Mouse (Mus musculus) telencephalon, adult 2 months (tissue): Measurements from ENCODE around the gene Tssk6.

ENCODE experiments used
- DNase-seq: peaks from one replicate; pipeline ENCODE4 v3.0.0-alpha.2; 2011; ENCODE audit warnings: low read depth, low spot score

Tssk6 gene

DNA sequence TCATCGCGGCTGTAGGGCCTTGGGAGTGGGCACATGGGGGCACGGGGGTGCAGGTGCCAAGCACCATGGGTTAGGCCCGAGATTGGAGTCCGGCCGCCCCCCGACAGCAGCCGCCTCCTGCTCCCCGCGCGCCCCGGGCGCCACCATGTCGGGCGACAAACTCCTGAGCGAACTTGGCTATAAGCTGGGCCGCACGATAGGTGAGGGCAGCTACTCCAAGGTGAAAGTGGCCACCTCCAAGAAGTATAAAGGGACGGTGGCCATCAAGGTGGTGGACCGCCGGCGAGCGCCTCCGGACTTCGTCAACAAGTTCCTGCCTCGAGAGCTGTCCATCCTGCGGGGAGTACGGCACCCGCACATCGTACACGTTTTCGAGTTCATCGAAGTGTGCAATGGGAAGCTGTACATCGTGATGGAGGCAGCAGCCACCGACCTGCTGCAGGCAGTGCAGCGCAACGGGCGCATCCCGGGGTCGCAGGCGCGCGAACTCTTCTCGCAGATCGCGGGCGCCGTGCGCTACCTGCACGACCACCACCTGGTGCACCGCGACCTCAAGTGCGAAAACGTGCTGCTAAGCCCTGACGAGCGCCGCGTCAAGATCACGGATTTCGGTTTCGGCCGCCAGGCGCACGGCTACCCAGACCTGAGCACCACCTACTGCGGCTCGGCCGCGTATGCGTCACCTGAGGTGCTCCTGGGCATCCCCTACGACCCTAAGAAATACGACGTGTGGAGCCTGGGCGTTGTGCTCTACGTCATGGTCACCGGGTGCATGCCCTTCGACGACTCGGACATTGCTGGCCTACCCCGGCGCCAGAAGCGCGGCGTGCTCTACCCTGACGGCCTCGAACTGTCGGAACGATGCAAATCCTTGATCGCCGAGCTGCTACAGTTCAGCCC, at the start of gene Tssk6, which contains the start of the genes Ndufa13 and Yjefn3:
Tssk6 (plus strand) TSS at position 22 of the 900 bp plus-strand sequence.
Ndufa13 (minus strand) TSS at position 396 of the 900 bp plus-strand sequence.
Yjefn3 (minus strand) TSS at position 550 of the 900 bp plus-strand sequence.
- no peak for DNase-seq

DNA sequence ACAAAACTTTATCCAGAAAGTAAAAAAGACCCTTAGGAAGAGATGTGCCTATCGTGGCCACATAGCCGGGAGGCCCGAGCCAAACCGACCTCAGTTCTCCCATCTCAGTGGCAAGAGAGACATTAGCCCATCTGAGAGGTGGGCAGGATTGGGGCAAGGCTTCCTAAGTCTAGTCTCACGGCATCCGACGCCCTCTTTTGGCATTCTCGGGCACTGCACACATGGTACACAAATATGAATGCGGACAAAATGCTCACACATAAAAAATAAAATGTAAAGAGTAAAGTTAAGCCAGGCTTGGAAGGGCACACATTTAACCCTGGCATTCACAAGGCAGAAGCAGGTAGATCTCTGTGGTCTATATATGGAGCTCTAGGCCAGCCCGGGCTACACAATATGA, 48.1 kb upstream of the Tssk6 start:
- DNase-seq, result no peak

DNA sequence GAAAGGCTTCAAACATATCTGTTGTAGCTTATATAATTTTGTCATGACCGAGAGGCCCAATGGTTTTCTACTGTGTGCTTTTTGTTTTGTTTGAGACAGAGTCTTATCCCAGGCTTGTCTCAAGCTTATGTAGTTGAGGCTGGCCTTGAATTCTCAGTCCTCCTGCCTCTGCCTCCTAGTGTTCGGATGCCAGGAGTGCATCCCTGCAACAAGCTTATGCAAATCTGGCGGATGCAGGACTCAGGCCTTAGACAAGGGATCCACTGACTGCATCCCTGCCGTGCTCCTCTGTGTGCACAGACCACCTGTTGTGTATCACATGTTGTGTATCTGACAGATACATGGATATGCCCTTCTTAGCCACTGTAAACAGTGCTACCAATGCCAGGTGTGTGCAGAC, 41.2 kb upstream of the Tssk6 start:
- no peak for DNase-seq

GRCm38 (mm10) chr8:69861251-69861650, 40.7 kb upstream of the Tssk6 start:
- no peak for DNase-seq

- peak; percentile 23 for DNase-seq
These were observed 38.5 kb upstream of the Tssk6 start for GRCm38 (mm10) chr8:69863387-69864020.

DNA sequence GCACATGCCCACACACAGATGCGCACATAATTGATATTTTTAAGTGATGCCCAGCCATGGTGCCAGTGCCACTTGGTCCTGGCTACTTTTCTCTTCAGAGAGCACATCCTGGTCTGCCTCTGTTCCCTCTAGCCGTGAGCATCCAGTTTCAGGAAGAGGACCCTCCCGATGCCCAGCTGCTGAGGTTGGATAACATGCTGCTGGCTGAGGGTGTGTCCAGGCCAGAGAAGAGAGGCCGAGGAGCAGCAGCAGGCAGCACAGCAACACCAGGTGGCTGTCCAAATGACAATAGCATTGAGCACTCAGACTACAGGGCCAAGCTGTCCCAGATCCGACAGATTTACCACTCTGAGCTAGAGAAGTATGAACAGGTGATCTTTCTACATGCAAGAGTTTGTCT, 37.8 kb upstream of the Tssk6 start:
- no peak for DNase-seq

GRCm38 (mm10) chr8:69867696-69868326, 34.2 kb upstream of the Tssk6 start:
- no peak for DNase-seq

- no peak for DNase-seq
These were observed 31.8 kb upstream of the Tssk6 start for GRCm38 (mm10) chr8:69870003-69870765.

DNA sequence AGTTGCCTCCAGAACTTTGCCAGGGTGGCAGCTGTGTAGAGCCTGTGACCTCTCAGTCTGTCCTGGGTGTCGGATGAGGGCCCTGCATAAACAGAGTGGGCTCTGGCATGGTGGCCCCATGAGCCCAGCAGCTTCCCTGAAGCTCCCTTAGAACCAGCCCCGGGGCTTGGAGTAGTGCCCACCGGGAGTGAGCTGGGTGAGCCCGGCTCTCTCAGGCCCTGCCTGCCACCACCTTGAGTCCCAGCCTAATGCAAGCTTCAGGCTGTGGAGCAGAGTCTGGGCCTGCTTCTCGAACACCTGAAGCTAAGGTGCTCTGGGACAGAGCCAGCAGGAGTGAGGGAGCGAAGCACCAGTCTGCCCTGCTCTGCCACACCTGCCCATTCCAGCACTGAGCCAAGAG, 31.1 kb upstream of the Tssk6 start:
- DNase-seq, result no peak

DNA sequence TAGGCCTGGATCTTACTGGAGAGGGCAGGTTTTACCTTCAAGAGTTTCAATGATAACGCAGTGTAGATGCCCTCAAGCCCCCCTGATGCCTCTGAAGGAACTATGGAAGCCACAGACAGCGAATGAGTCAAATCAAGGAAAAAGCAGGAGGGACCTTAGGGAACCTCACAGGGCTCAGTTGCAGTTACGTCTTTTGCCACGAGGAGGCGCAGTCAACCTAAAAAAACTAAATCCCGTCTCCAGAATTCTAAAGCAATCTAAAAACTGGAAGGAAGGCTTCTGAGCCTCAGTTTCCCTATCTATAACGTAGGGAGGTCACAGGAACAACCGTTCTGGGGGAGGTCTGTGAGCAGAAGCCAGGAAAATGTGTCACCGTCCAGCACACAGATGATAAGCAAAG, 27.8 kb upstream of the Tssk6 start:
- DNase-seq, result peak; percentile 35

GRCm38 (mm10) chr8:69874654-69875053, 27.3 kb upstream of the Tssk6 start:
- no peak for DNase-seq

DNA sequence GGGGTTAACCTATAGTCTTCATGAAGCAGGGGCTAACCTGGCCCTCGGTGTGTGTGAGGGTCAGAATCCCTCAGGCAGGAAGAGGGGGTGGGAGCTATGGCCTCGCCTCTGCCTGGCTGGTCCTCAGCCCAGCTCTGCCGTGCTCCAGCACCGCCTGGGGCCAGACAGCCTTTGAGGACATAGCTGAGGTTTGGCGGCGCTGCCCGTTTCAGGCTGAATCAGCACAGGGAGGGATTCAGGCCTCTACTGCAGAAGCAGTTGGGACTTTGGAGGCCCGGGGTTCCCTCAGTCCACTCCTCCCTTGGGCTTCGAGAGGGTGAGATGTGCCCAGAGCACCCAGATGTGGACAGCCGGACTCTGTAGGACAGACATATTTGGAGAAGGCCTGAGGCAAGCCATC, 25.9 kb upstream of the Tssk6 start:
- no peak for DNase-seq

DNA sequence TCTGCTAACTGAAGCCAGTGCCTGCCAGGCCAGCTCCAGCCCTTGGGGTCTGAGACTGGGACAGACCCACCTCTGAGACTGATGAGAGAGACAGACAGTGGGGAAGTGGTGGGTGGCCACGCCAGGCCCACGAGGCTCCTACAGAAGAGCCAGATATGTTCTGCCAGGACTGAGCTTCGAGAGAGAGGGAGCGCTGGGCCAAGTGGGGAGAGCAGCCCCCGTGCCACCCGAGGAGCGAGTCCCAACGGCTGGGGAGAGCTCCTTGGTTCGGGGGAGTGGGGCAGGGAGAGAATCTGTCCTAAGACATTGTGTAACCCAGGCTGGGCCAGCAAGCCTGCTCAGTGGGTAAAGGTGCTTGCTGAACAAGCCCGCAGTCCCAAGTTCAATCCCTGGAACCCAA, 25.0 kb upstream of the Tssk6 start:
- DNase-seq, result no peak

DNA sequence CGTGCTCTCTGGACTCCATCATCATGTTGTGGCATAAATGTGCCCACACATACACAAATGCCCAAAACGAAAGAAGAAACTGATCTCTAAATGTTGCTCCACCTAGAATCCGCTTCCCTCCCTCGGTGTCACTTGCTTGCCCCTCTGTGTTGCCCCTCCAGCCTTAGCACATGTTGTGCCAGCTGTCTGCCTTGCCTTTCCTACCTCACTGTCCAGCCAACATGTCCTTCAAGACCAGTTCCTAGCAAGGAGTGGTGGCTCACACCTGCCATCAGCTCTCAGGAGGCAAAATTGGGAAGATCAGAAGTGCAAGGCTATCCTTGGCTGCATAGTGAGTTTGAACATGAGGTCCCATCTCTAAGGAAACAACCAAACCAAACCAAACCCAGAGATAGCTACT, 24.6 kb upstream of the Tssk6 start:
- no peak for DNase-seq

GRCm38 (mm10) chr8:69877992-69878391, 24.0 kb upstream of the Tssk6 start:
- no peak for DNase-seq

GRCm38 (mm10) chr8:69879678-69880077, 22.3 kb upstream of the Tssk6 start:
- DNase-seq, result no peak

- DNase-seq, result no peak
These were observed 21.1 kb upstream of the Tssk6 start for GRCm38 (mm10) chr8:69880841-69881240.

DNA sequence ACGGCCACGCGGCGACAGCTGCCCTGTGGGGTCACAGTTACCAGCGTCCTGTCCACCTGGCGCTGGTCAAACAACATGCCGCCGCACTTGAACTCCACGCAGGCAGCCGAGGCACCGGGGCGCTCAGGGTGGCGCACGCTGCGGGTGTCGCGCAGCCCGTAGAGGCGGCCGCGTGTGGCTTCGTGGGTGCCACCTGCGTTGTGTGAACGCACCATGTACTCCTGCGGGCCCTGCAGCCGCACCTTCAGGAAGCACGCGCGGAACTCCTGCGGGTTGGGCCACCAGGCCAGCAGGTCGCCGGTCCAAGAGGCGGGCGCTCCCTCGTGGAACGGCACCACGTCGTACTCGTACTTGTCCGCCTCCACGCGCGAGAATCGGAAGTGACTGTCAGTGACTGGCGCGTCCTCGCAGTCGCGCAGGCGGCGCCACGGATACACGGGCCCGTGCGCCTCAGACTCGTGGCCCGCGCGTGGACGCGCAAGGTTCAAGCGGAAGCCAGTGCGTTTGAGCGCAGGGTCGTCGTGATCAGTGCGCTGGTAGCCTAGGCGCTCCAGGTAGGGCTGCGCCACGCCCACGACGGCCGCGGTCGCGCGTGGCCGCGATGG, 20.6 kb upstream of the Tssk6 start:
- DNase-seq, result no peak

DNA sequence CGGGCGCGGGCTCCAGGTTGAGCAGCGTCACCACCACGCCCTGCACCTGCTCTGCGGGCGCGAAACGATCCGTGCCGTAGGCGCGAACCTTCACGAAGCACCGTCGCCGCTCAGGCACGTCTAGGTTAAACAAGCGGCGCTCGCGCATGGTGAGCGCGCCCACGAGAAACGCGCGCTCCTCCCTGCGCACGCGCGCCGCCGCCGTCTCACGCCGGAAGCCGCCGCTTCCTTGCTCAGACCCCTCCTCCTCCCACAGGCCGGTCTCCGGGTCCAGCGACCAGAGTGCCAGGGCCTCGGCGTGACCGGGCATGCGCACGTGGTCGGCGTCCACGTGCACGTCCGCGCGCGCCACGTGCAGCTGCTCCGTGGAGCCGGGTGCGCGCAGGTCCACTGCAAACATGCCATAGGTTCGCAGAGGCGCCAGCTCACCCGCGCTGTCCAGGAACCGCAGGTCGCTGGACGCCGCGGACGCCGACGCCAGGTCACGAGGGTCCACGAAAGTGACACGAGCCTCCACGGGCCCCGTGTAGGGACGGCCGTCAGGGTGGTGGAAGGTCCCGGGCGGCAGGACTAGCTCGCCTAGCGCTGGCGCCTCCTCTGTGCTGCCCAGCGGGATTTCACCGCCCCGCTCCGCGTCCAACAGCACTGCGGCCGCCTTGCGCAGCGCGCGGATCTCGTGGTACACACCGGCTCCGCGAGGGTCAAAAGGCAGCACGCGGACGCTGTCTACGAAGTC, 19.8 kb upstream of the Tssk6 start:
- DNase-seq, result no peak

- no peak for DNase-seq
These were observed 19.0 kb upstream of the Tssk6 start for GRCm38 (mm10) chr8:69882833-69883600.
